Mouse (Mus musculus) liver, embryonic 13.5 days (tissue): ENCODE measurements around the gene Gipc1. TPM values are rescaled to one million over a fixed set of nuclear protein-coding genes. Genes with fewer than 3 reads are reported as not detected.

Source experiments
- ATAC-seq: fragments of 200-750 bp; cut with Nextera tagmentation; 2 replicates; pipeline ENCODE4 v1.8.0; 2017; ENCODE audit warnings: low read depth, mild to moderate bottlenecking, moderate number of reproducible peaks, moderate library complexity
- DNase-seq: peaks from one replicate; pipeline ENCODE4 v3.0.0; 2022
- H3K27ac ChIP-seq: fragments of 300-500 bp; sonication (generic); 2 replicates; pipeline ENCODE4 v1.5.1; 2015; ENCODE audit warnings: moderate library complexity, mild to moderate bottlenecking, inconsistent platforms
- H3K27me3 ChIP-seq: fragments of 300-500 bp; sonication (generic); 2 replicates; pipeline ENCODE4 v1.6.1; 2015; ENCODE audit warnings: mild to moderate bottlenecking, inconsistent platforms
- H3K36me3 ChIP-seq: fragments of 300-500 bp; sonication (generic); 2 replicates; pipeline ENCODE4 v1.6.1; 2015; ENCODE audit warnings: mild to moderate bottlenecking, inconsistent platforms
- H3K4me1 ChIP-seq: fragments of 300-500 bp; sonication (generic); replicated peaks from 2 replicates; pipeline ENCODE4 v1.6.1; 2015; ENCODE audit warnings: inconsistent platforms
- H3K4me2 ChIP-seq: fragments of 300-500 bp; sonication (generic); 2 replicates; pipeline ENCODE4 v1.6.1; 2015; ENCODE audit warnings: inconsistent platforms, mild to moderate bottlenecking, moderate library complexity
- H3K4me3 ChIP-seq: fragments of 300-500 bp; sonication (generic); replicated peaks from 2 replicates; pipeline ENCODE4 v1.5.1; 2015; ENCODE audit warnings: mild to moderate bottlenecking, inconsistent platforms
- H3K9ac ChIP-seq: fragments of 300-500 bp; sonication (generic); 2 replicates; pipeline ENCODE4 v1.6.1; 2015; ENCODE audit warnings: mild to moderate bottlenecking, inconsistent platforms
- H3K9me3 ChIP-seq: fragments of 300-500 bp; sonication (generic); replicated peaks from 2 replicates; pipeline ENCODE4 v1.6.1; 2016; ENCODE audit warnings: inconsistent platforms
- WGBS: fragments of 180-500 bp; shearing (Covaris S2); methylation state at CpG from one replicate; pipeline ENCODE4 v1.1.7; 2015; ENCODE audit not compliant: insufficient replicate concordance; 5-methylcytosine and 5-hydroxymethylcytosine counted together
- polyA plus RNA-seq: library from polyadenylated mRNA; unstranded; fragments of >200 nt; fragmentation: Nextera tagmentation; extraction: Ambion mirVana; gene quantifications from 2 replicates; pipeline ENCODE4 v1.2.1, GENCODE M21; 2015

The Gipc1 gene
- polyA plus RNA-seq, 1 experiment from 2014 or later, result 61.3 TPM

DNA sequence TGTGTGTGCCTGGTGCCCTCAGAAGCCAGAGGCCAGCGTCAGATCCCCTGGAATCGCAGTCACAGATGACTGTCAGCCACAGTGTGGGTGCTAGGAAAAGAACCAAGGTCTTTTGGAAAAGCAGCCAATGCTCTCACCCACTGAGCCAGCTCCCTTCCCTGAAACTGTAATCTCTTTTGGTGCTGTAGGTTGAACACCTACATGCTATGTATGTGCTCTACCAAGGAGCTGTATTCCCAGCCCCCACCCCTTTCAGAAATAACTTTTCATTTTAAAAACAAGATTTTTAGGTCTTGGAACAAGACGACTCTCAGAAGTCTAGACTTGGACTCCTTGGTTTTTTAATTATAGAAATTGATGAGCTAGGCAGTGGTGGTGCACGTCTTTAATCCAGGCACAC lies 50.9 kb downstream of the Gipc1 start:
- Histone ChIP-seq H3K27me3 (0 out of 2 replicates have a peak, but pooled peaks cover 3% of the 10 kb centered on the region), H3K4me1 (peaks cover 21% of the 10 kb centered on the region), H3K9me3 (no peaks in the 10 kb centered on the region), H3K4me2 (no peak overlapping the region), H3K27ac (no peak overlapping the region), H3K4me3 (no peak overlapping the region), H3K9ac (no peak overlapping the region), H3K36me3 (no peaks in the 10 kb centered on the region)
- 62% methylated on average over 4 of the region's 4 CpGs for WGBS
- no peak for DNase-seq
- ATAC-seq, result no peak

DNA sequence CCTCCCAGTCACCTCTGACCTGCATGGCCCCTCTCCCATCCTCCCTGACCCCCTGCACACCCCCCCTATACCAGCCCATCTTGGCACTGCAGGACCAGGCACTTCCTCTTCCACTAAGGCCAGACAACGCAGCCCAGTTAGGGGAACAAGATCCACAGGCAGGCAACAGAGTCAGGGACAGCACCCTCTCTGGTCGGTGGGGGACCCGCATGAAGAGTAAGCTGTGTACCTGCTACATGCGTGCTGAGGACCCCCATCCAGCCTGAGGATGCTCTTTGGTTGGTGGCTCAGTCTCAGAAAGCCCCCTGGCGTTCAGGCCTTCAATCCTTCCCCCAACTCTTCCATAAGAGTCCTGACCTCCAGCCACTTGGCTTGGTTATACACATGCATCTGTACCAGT lies 53.9 kb downstream of the Gipc1 start:
- H3K4me3 ChIP-seq, result no peak overlapping the region
- no peak overlapping the region for H3K4me2 ChIP-seq
- H3K9me3 ChIP-seq, result no peaks in the 10 kb centered on the region
- H3K36me3 ChIP-seq, result no peaks in the 10 kb centered on the region
- H3K4me1 ChIP-seq, result no peaks in the 10 kb centered on the region
- 48% methylated on average over 5 of the region's 5 CpGs for WGBS
- H3K27me3 ChIP-seq, result 0 out of 2 replicates have a peak, but pooled peaks cover 3% of the 10 kb centered on the region
- H3K27ac ChIP-seq, result no peak overlapping the region
- DNase-seq (no peak), ATAC-seq (no peak)
- H3K9ac ChIP-seq, result no peak overlapping the region

DNA sequence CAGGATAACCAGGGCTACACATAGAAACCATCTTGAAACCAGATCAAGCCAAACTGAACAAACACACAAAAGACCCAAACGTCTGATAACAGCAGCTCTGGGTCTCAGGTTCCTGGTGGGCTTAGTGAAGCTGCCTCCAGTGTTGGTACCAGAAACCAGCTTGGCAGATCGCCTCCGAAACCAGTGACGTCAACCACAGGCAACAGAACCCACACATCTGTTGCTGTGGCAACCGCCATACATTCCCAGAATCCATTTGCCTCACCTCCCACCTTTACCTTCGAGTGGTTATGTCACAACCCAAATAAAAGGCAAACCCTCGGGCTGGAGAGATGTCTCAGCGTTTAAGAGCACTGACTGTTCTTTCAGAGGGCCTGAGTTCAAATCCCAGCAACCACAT lies 55.1 kb downstream of the Gipc1 start:
- no peak overlapping the region for H3K9ac ChIP-seq
- H3K4me2 ChIP-seq, result no peak overlapping the region
- no peak overlapping the region for H3K4me3 ChIP-seq
- no peak overlapping the region for H3K27ac ChIP-seq
- H3K27me3 ChIP-seq, result 0 out of 2 replicates have a peak, but pooled peaks cover 3% of the 10 kb centered on the region
- H3K36me3 ChIP-seq, result no peaks in the 10 kb centered on the region
- H3K9me3 ChIP-seq, result no peaks in the 10 kb centered on the region
- 58% methylated on average over 8 of the region's 8 CpGs for WGBS
- no peak for DNase-seq
- no peaks in the 10 kb centered on the region for H3K4me1 ChIP-seq
- no peak for ATAC-seq

Other genes with a start within 250 kb of the Gipc1 start
- gene Scoc, start 194.3 kb upstream of the Gipc1 start, polyA plus RNA-seq, result 75.5 and 95.5 TPM in 2 replicates
- gene Olfr370, start 116.9 kb upstream of the Gipc1 start, polyA plus RNA-seq, result not detected in 2 replicates
- 268 and 288 TPM in 2 replicates for gene Ndufb7, start 86.0 kb upstream of the Gipc1 start, polyA plus RNA-seq
- gene Tecr, start 44.7 kb upstream of the Gipc1 start, polyA plus RNA-seq, result 334 and 348 TPM in 2 replicates
- 54.5 and 59.6 TPM in 2 replicates for gene Dnajb1, start 44.5 kb upstream of the Gipc1 start, polyA plus RNA-seq
- gene Ptger1, start 14.0 kb downstream of the Gipc1 start, polyA plus RNA-seq, result 0.06 and 0.32 TPM in 2 replicates
- gene Pkn1, start 46.5 kb downstream of the Gipc1 start, polyA plus RNA-seq, result 11.5 and 11.8 TPM in 2 replicates
- gene Ddx39, start 62.5 kb downstream of the Gipc1 start, polyA plus RNA-seq, result 291 and 294 TPM in 2 replicates
- gene Adgre5, start 88.6 kb downstream of the Gipc1 start, polyA plus RNA-seq, result 8.9 and 11.1 TPM in 2 replicates
- 1.5 and 1.7 TPM in 2 replicates for gene Adgrl1, start 247.4 kb downstream of the Gipc1 start, polyA plus RNA-seq